Mouse (Mus musculus) midbrain, embryonic 16.5 days (tissue): Measurements from ENCODE around the gene Abhd16a. TPM values are rescaled to one million over a fixed set of nuclear protein-coding genes. Genes with fewer than 3 reads are reported as not detected.

Experiments
- ATAC-seq: fragments of 200-750 bp; cut with Nextera tagmentation; 2 replicates; pipeline ENCODE4 v1.8.0; 2017; ENCODE audit warnings: moderate TSS enrichment
- H3K27ac ChIP-seq: fragments of 300-500 bp; sonication (generic); 2 replicates; pipeline ENCODE4 v1.5.1; 2014; ENCODE audit warnings: mild to moderate bottlenecking, low read length, mixed read lengths
- H3K27me3 ChIP-seq: fragments of 300-500 bp; sonication (generic); 2 replicates; pipeline ENCODE4 v1.6.1; 2014; ENCODE audit warnings: low read depth, low read length, mixed read lengths; ENCODE audit not compliant: control insufficient read depth, insufficient read depth
- H3K36me3 ChIP-seq: fragments of 300-500 bp; sonication (generic); 2 replicates; pipeline ENCODE4 v1.6.1; 2014; ENCODE audit warnings: mild to moderate bottlenecking, low read length, moderate library complexity, mixed read lengths; ENCODE audit not compliant: control insufficient read depth, insufficient read depth
- H3K4me1 ChIP-seq: fragments of 300-500 bp; sonication (generic); 2 replicates; pipeline ENCODE4 v1.6.1; 2014; ENCODE audit warnings: mild to moderate bottlenecking, low read length, mixed read lengths; ENCODE audit not compliant: control insufficient read depth, insufficient read depth
- H3K4me2 ChIP-seq: fragments of 300-500 bp; sonication (generic); 2 replicates; pipeline ENCODE4 v1.6.1; 2014; ENCODE audit warnings: mild to moderate bottlenecking, low read length, mixed read lengths
- H3K4me3 ChIP-seq: fragments of 300-500 bp; sonication (generic); 2 replicates; pipeline ENCODE4 v1.5.1; 2014; ENCODE audit warnings: low read depth, mild to moderate bottlenecking, low read length, moderate library complexity, mixed read lengths
- H3K9ac ChIP-seq: fragments of 300-500 bp; sonication (generic); 2 replicates; pipeline ENCODE4 v1.6.1; 2014; ENCODE audit warnings: low read depth, low read length, mixed read lengths
- H3K9me3 ChIP-seq: fragments of 300-500 bp; sonication (generic); replicated peaks from 2 replicates; pipeline ENCODE4 v1.6.1; 2014; ENCODE audit warnings: mild to moderate bottlenecking, low read length, mixed read lengths; ENCODE audit not compliant: control insufficient read depth, poor library complexity, severe bottlenecking
- WGBS: fragments of 180-500 bp; shearing (Covaris S2); extraction: QIAGEN DNeasy Blood & Tissue Kit; methylation state at CpG from one replicate; pipeline ENCODE4 v1.1.7; 2014; 5-methylcytosine and 5-hydroxymethylcytosine counted together
- polyA plus RNA-seq: library from polyadenylated mRNA; unstranded; fragments of >200 nt; fragmentation: Nextera tagmentation; extraction: Ambion mirVana; gene quantifications from 2 replicates; pipeline ENCODE4 v1.2.1, GENCODE M21; 2015

Abhd16a gene
- polyA plus RNA-seq, 1 experiment from 2014 or later = 107 TPM

DNA sequence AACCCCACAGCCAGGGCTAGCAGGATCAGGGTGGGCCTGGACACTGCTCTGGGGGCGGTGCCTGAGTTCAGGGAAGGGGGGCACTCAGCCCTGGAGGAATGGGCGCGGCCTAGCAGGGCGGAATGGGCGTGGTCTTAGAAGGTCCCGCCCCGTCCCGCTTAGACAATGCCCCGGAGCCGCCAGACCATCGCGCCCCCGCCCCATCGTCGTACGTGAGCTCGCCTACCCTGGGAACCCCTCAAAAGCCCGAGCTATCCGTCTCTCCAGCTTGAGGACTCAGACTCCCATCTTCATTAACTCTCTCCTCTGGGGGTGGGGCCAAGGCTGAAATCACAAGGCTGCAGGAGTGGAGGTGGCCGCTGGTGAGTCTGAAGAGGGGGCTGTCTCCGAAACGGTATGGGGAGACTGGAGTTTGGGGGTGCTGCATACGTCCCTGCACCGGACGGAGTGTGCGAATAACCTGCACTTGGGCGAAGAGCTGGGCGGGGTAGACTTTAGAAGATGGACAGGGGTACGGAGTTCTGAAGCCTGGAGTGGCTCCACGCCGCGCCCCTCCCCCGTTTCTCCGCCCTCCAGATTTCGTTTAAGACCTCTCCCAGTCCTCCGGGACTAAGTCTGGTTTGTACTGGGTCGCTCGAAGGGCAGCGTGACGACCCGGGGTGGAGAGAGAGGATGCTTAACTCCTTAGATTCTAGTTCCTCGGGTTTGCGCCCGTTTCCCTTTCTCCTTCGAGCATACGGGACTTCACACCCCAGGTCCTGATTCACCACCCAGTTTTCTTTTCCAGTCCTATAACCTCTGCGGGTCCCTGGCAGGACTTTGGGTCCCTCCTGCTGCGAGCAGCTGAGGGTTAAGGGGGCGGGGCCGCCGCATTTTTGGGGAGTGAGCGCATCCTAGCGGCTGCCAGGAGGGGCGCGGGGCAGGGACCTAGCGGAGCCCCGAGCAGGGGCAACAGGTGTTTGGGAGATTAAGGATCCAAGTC, 29.9 kb upstream of the Abhd16a start, which contains the start of gene Ddah2:
Gene Ddah2 (plus strand): TSS at position 125 of the 982 bp plus-strand sequence.
- Histone ChIP-seq H3K27ac (peak within 1 kb of the TSS; percentile 85), H3K9ac (peak within 1 kb of the TSS; percentile 76), H3K4me2 (peak within 1 kb of the TSS; percentile 94), H3K9me3 (no peaks in the 10 kb centered on the region), H3K36me3 (peaks cover 5% of the 10 kb centered on the region; the same call in 1 of the 2 replicates), H3K27me3 (peaks cover 7% of the 10 kb centered on the region; the same call in 1 of the 2 replicates), H3K4me1 (peaks cover 15% of the 10 kb centered on the region), H3K4me3 (peak within 1 kb of the TSS; percentile 80)
- ATAC-seq = peak; percentile 89
- WGBS = under 1% methylated on average over 57 of the region's 57 CpGs

GRCm38 (mm10) chr17:35060071-35060470, 29.0 kb upstream of the Abhd16a start:
- H3K9me3 ChIP-seq = no peaks in the 10 kb centered on the region
- peaks cover 5% of the 10 kb centered on the region; the same call in 1 of the 2 replicates for H3K36me3 ChIP-seq
- peak; percentile 2; the same call in 1 of the 2 replicates for ATAC-seq
- H3K4me2 ChIP-seq = peak overlapping the region; percentile 94
- 16% methylated on average over 14 of the region's 14 CpGs for WGBS
- H3K9ac ChIP-seq = peak overlapping the region; percentile 76
- H3K27me3 ChIP-seq = peaks cover 16% of the 10 kb centered on the region
- H3K27ac ChIP-seq = no peak overlapping the region
- H3K4me3 ChIP-seq = peak overlapping the region; percentile 80
- H3K4me1 ChIP-seq = peaks cover 19% of the 10 kb centered on the region

DNA sequence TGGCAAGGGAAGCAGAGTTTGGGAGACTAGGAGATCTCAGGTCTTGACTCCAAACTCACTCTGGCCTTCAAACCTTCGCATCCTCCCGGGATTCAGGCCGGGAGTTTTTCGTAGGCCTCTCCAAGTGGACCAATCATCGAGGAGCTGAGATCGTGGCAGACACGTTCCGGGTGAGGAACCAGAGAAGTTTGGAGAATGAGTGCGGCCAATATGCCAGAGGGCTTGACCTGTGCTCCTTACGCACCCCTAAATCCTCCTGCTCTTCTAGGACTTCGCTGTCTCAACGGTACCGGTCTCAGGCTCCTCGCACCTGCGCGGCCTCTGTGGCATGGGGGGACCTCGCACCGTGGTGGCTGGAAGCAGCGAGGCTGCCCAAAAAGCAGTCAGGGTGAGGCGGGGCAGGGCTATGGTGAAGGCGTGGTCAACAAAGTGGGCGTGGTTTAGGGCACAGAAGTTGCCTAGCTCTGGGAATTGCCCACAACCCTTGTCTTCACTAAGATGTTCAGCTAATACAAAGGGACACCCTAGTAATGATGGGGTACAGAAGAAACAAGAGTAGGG, 28.2 kb upstream of the Abhd16a start:
- Histone ChIP-seq H3K4me1 (peaks cover 21% of the 10 kb centered on the region), H3K4me2 (peak overlapping the region; percentile 94)

DNA sequence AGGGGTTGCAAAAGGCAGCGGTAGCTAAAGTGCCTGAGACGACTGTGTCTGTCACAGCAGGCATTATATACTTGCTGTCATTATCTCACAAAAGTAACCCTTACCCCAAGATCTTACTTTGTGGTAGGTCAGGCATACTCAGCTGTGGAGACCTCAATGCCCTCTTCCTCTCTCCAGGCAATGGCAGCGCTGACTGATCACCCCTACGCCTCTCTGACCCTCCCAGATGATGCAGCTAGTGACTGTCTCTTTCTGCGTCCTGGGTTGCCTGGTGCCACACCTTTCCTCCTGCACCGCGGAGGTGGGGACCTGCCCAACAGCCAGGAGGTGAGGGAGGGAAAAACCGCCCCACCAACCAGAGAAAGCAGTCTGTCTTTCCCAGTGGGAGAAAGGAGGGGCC, 27.8 kb upstream of the Abhd16a start:
- 84% methylated on average over 7 of the region's 8 CpGs for WGBS
- no peak for ATAC-seq
- H3K9ac ChIP-seq = no peak overlapping the region
- H3K36me3 ChIP-seq = peaks cover 5% of the 10 kb centered on the region; the same call in 1 of the 2 replicates
- H3K27ac ChIP-seq = no peak overlapping the region
- no peak overlapping the region for H3K4me3 ChIP-seq
- H3K9me3 ChIP-seq = no peaks in the 10 kb centered on the region
- H3K4me2 ChIP-seq = no peak overlapping the region
- H3K4me1 ChIP-seq = peaks cover 21% of the 10 kb centered on the region
- H3K27me3 ChIP-seq = peaks cover 20% of the 10 kb centered on the region

More for the DNA sequence above, 28.2 kb upstream of the Abhd16a start:
- peaks cover 5% of the 10 kb centered on the region; the same call in 1 of the 2 replicates for H3K36me3 ChIP-seq
- H3K9me3 ChIP-seq = no peaks in the 10 kb centered on the region
- no peak overlapping the region for H3K27ac ChIP-seq
- peaks cover 19% of the 10 kb centered on the region for H3K27me3 ChIP-seq
- peak overlapping the region; percentile 76 for H3K9ac ChIP-seq
- ATAC-seq = no peak
- WGBS = 66% methylated on average over 22 of the region's 22 CpGs
- peak overlapping the region; percentile 80; the same call in 1 of the 2 replicates for H3K4me3 ChIP-seq

- H3K4me3 ChIP-seq = no peak overlapping the region
- H3K4me1 ChIP-seq = peaks cover 19% of the 10 kb centered on the region
- no peak overlapping the region for H3K9ac ChIP-seq
- no peak overlapping the region for H3K27ac ChIP-seq
- 90% methylated on average over 3 of the region's 3 CpGs for WGBS
- no peak for ATAC-seq
- no peaks in the 10 kb centered on the region for H3K9me3 ChIP-seq
- peaks cover 5% of the 10 kb centered on the region; the same call in 1 of the 2 replicates for H3K36me3 ChIP-seq
- H3K4me2 ChIP-seq = no peak overlapping the region
- H3K27me3 ChIP-seq = peaks cover 28% of the 10 kb centered on the region
Observed at GRCm38 (mm10) chr17:35063466-35063865, 25.6 kb upstream of the Abhd16a start.

GRCm38 (mm10) chr17:35064378-35064877, 24.6 kb upstream of the Abhd16a start:
- Histone ChIP-seq H3K27me3 (peaks cover 28% of the 10 kb centered on the region), H3K9ac (no peak overlapping the region), H3K4me3 (no peak overlapping the region), H3K4me1 (peaks cover 16% of the 10 kb centered on the region), H3K9me3 (no peaks in the 10 kb centered on the region), H3K27ac (no peak overlapping the region), H3K4me2 (no peak overlapping the region; the same call in 1 of the 2 replicates), H3K36me3 (peaks cover 5% of the 10 kb centered on the region; the same call in 1 of the 2 replicates)
- no peak for ATAC-seq
- 29% methylated on average over 10 of the region's 10 CpGs for WGBS

DNA sequence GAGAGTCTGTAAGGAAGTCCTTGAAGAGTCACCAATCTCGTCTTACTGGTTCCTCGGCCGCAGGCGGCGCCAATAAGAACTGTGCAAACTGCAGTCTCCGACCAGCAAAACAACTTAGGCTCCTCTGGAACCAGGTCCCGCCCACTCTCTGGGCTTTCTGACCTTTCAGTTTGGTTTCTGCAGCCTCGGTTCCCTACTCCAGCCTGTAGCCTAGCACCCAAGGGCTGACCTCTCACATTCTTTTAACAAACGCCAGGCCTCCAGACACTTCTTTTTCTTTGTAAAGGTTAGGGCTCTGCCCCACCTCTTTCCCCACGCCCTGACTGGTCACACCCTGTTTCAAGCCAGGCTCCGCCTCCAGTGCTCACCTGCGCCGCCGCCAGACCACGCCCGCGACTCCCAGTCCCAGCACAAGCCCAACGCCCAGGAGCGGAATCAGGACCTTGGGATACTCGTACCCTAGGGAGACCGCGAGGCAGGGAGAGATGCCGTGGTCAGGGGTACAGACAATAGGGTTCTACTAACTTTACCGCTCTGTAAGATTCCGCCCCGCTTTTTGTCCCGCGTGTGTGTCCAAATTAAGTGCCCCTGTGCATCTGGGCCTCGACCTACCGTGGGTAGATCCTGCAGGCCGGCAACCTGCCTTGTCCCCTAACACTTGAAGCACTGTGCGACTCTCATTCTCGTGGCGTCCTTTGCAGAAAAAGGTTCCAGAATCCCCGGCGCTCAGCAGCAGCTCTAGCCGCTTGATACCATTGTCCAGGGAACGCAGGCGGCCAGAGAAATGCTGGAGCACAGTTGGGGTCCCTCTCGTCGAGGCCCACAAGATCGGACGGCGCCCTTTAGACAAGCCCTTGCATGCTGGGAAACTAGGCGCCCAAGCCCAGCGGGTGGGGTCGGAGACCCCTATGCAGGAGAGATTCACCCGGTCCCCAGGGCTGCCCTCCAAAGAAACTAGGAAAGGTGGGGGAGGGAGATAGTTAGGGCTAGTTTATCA, 23.8 kb upstream of the Abhd16a start, which contains the start of gene Ly6g6c:
Gene Ly6g6c (plus strand): TSS at position 438 of the 997 bp plus-strand sequence.
- Histone ChIP-seq H3K9me3 (no peaks in the 10 kb centered on the region), H3K36me3 (peaks cover 5% of the 10 kb centered on the region; the same call in 1 of the 2 replicates), H3K4me1 (peaks cover 12% of the 10 kb centered on the region), H3K27me3 (peaks cover 28% of the 10 kb centered on the region), H3K9ac (peak within 1 kb of the TSS; percentile 36; the same call in 1 of the 2 replicates), H3K4me2 (peak within 1 kb of the TSS; percentile 52), H3K4me3 (peak within 1 kb of the TSS; percentile 18), H3K27ac (no peak within 1 kb of the TSS)
- 3% methylated on average over 48 of the region's 48 CpGs for WGBS
- no peak for ATAC-seq

- H3K9me3 ChIP-seq = no peaks in the 10 kb centered on the region
- peak within 1 kb of the TSS; percentile 18 for H3K4me3 ChIP-seq
- no peak for ATAC-seq
- no peak within 1 kb of the TSS for H3K27ac ChIP-seq
- peaks cover 5% of the 10 kb centered on the region; the same call in 1 of the 2 replicates for H3K36me3 ChIP-seq
- 49% methylated on average over 10 of the region's 10 CpGs for WGBS
- H3K4me1 ChIP-seq = peaks cover 6% of the 10 kb centered on the region
- H3K27me3 ChIP-seq = peaks cover 28% of the 10 kb centered on the region
- peak within 1 kb of the TSS; percentile 36; the same call in 1 of the 2 replicates for H3K9ac ChIP-seq
- H3K4me2 ChIP-seq = peak within 1 kb of the TSS; percentile 52
Observed at GRCm38 (mm10) chr17:35066084-35066483, 23.0 kb upstream of the Abhd16a start, which contains the start of gene Mpig6b. Gene Mpig6b (minus strand): TSS chr17:35066184.
